Mouse (Mus musculus): ENCODE results near the gene Nectin3. TPM values are rescaled to one million over a fixed set of nuclear protein-coding genes. Genes with fewer than 3 reads are reported as not detected.

Gene Nectin3
- polyA plus RNA-seq, 1 experiment: 1.4 TPM

- H3K27ac ChIP-seq (ENCODE audit: control insufficient read depth, insufficient read depth, low read depth, low read length, poor library complexity): no peak overlapping the region
- H3K4me3 ChIP-seq (replicated peaks; ENCODE audit: control insufficient read depth, low read depth, low read length): no peak overlapping the region
- H3K4me1 ChIP-seq (ENCODE audit: control insufficient read depth, insufficient read depth, low read length): no peaks in the 10 kb centered on the region
- WGBS: 42% methylated on average over 3 of the region's 3 CpGs
- TF ChIP-seq CTCF (IDR thresholded peaks at IDR 0.05; ENCODE audit: control insufficient read depth, insufficient read depth, low read length): no peak
- TF ChIP-seq POLR2A (IDR thresholded peaks at IDR 0.05; ENCODE audit: borderline replicate concordance, control insufficient read depth, low read depth, low read length): no peak
Measured at GRCm38 (mm10) chr16:46487436-46488097, 10.8 kb downstream of the Nectin3 start.

GRCm38 (mm10) chr16:46477336-46477735 lies 21.0 kb downstream of the Nectin3 start:
- TF ChIP-seq CTCF (IDR thresholded peaks at IDR 0.05; ENCODE audit: control insufficient read depth, insufficient read depth, low read length): no peak
- no peak for TF ChIP-seq POLR2A (IDR thresholded peaks at IDR 0.05; ENCODE audit: borderline replicate concordance, control insufficient read depth, low read depth, low read length)
- Histone ChIP-seq H3K27ac (ENCODE audit: control insufficient read depth, insufficient read depth, low read depth, low read length, poor library complexity) (no peak overlapping the region), H3K4me1 (ENCODE audit: control insufficient read depth, insufficient read depth, low read length) (no peaks in the 10 kb centered on the region), H3K4me3 (replicated peaks; ENCODE audit: control insufficient read depth, low read depth, low read length) (no peak overlapping the region)
- WGBS: 81% methylated on average over 3 of the region's 3 CpGs

DNA sequence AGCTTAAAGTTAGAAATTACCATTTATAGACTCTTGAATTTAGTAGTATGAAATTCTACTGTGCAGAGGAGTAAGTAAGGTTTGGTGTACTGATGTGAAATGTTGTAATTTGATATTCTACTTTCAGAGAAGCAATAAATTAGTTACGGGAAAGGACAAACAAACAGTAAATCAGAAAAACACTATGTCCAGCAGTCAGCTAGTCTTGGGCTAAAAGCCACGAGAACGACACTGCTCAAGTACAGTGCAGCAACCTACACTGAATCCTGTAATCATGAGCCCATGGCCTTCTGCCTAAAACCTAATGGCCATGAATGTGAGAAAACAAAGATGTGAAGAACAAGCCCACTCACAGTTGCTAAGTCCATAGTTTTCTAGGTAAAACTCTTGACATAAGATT lies 46.9 kb downstream of the Nectin3 start:
- Histone ChIP-seq H3K4me1 (ENCODE audit: control insufficient read depth, insufficient read depth, low read length) (no peaks in the 10 kb centered on the region), H3K4me3 (replicated peaks; ENCODE audit: control insufficient read depth, low read depth, low read length) (no peak overlapping the region), H3K27ac (ENCODE audit: control insufficient read depth, insufficient read depth, low read depth, low read length, poor library complexity) (no peak overlapping the region)
- WGBS: 77% methylated on average over 3 of the region's 3 CpGs
- no peak for TF ChIP-seq CTCF (IDR thresholded peaks at IDR 0.05; ENCODE audit: control insufficient read depth, insufficient read depth, low read length)
- no peak for TF ChIP-seq POLR2A (IDR thresholded peaks at IDR 0.05; ENCODE audit: borderline replicate concordance, control insufficient read depth, low read depth, low read length)

DNA sequence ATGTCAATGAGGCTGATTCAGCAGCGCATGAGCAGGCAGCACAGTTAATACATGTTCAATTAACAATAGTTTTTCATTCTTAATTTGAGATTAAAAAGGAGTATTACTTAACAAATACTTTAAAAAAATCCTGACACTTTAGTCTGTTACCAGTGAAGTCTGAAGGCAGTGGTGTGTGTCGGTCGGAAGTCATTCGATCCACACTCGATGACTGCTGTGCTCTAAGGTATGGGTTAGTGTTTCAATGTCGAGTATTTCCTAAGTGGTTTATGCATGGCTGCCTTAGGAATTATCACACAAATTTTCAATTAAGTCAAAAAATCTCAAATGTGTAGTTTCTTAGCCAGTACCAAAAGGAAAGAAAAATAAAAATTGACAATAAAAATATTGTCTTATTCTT lies 49.3 kb downstream of the Nectin3 start:
- WGBS: 90% methylated on average over 6 of the region's 6 CpGs
- Histone ChIP-seq H3K4me1 (ENCODE audit: control insufficient read depth, insufficient read depth, low read length) (no peaks in the 10 kb centered on the region), H3K27ac (ENCODE audit: control insufficient read depth, insufficient read depth, low read depth, low read length, poor library complexity) (no peak overlapping the region), H3K4me3 (replicated peaks; ENCODE audit: control insufficient read depth, low read depth, low read length) (no peak overlapping the region)
- TF ChIP-seq POLR2A (IDR thresholded peaks at IDR 0.05; ENCODE audit: borderline replicate concordance, control insufficient read depth, low read depth, low read length) (no peak), CTCF (IDR thresholded peaks at IDR 0.05; ENCODE audit: control insufficient read depth, insufficient read depth, low read length) (no peak)

DNA sequence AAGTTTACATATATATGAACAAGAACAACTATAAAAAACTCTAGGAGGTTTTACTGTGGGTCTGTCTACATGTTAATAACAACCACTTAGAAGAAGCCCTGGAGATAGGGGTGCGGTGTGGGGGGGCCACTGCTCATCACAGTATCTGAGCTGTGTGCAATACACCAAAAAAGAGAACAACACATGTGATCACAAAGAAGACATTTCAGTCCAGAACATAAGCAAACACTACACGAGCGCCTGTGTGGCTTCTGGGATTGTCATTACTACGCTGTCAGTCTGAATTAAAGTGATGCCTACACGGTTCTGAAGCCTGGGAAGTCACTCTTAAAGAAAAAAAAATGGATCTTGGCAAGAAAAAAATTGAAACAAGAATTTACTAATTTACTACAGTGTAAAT lies 67.0 kb downstream of the Nectin3 start:
- Histone ChIP-seq H3K4me1 (ENCODE audit: control insufficient read depth, insufficient read depth, low read length) (no peaks in the 10 kb centered on the region), H3K4me3 (replicated peaks; ENCODE audit: control insufficient read depth, low read depth, low read length) (no peak overlapping the region), H3K27ac (ENCODE audit: control insufficient read depth, insufficient read depth, low read depth, low read length, poor library complexity) (no peak overlapping the region)
- TF ChIP-seq POLR2A (IDR thresholded peaks at IDR 0.05; ENCODE audit: borderline replicate concordance, control insufficient read depth, low read depth, low read length): no peak
- TF ChIP-seq CTCF (IDR thresholded peaks at IDR 0.05; ENCODE audit: control insufficient read depth, insufficient read depth, low read length): no peak
- WGBS: 75% methylated on average over 5 of the region's 5 CpGs

DNA sequence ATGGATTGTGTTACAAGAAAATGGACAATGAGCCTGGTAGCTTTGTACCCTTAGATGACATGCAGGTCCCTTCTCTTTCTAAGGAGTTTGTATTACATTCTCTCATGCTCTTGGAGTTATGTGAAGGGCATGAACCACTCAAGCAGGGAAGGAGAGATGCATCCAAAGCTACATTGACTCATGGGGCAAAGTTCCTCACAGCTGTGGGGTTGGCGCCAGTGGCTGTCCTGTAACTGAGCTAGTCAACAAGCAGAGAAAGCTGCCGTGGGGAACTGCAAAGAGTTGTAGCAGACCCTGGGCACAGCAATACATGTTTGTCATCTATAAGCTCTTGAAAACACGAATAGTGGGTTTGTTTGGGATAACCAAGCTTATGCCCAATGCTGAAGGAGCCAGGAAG lies 82.1 kb downstream of the Nectin3 start:
- Histone ChIP-seq H3K27ac (ENCODE audit: control insufficient read depth, insufficient read depth, low read depth, low read length, poor library complexity) (no peak overlapping the region), H3K4me3 (replicated peaks; ENCODE audit: control insufficient read depth, low read depth, low read length) (no peak overlapping the region), H3K4me1 (ENCODE audit: control insufficient read depth, insufficient read depth, low read length) (no peaks in the 10 kb centered on the region)
- WGBS: 72% methylated on average over 3 of the region's 3 CpGs
- TF ChIP-seq POLR2A (IDR thresholded peaks at IDR 0.05; ENCODE audit: borderline replicate concordance, control insufficient read depth, low read depth, low read length) (no peak), CTCF (IDR thresholded peaks at IDR 0.05; ENCODE audit: control insufficient read depth, insufficient read depth, low read length) (no peak)

GRCm38 (mm10) chr16:46410739-46411057 lies 87.6 kb downstream of the Nectin3 start:
- TF ChIP-seq POLR2A (IDR thresholded peaks at IDR 0.05; ENCODE audit: borderline replicate concordance, control insufficient read depth, low read depth, low read length) (no peak), CTCF (IDR thresholded peaks at IDR 0.05; ENCODE audit: control insufficient read depth, insufficient read depth, low read length) (no peak)
- no peak overlapping the region for H3K4me3 ChIP-seq (replicated peaks; ENCODE audit: control insufficient read depth, low read depth, low read length)
- WGBS: 86% methylated on average over 3 of the region's 3 CpGs
- H3K27ac ChIP-seq (ENCODE audit: control insufficient read depth, insufficient read depth, low read depth, low read length, poor library complexity): no peak overlapping the region
- no peaks in the 10 kb centered on the region for H3K4me1 ChIP-seq (ENCODE audit: control insufficient read depth, insufficient read depth, low read length)

DNA sequence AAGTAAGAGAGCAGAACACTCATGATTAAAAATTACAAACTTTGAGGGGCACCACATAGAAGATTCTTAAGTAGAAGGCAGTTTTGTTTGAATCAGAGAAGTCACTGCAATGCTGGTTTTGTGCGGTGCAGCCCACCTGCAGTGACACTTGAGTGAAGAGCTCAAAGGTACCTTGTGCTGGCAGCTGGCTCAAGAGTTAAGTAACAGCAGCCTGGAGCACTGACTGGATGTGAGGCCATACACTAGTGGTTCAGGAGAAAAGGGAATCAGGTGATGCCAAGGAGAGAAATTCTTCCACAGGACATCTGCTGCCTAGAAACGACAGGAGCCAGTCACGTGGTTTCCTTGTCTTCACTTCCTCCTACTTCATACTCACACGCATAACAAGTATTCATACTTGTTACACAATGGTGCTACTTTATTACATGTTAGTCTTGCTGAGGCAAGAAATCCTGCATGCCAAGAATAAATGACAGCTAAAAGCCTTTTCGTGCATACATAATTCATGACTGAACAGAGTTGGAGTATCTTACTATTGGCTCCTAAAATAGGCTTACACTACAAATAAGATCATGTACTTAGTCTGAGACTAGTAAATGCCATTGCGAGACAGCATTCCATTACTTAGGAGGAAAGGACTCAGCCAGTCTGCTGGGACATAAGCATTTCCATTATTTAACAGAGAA lies 88.1 kb downstream of the Nectin3 start:
- H3K27ac ChIP-seq (ENCODE audit: control insufficient read depth, insufficient read depth, low read depth, low read length, poor library complexity): no peak overlapping the region
- 51% methylated on average over 6 of the region's 6 CpGs for WGBS
- no peak overlapping the region for H3K4me3 ChIP-seq (replicated peaks; ENCODE audit: control insufficient read depth, low read depth, low read length)
- H3K4me1 ChIP-seq (ENCODE audit: control insufficient read depth, insufficient read depth, low read length): no peaks in the 10 kb centered on the region
- TF ChIP-seq CTCF (IDR thresholded peaks at IDR 0.05; ENCODE audit: control insufficient read depth, insufficient read depth, low read length) (no peak), POLR2A (IDR thresholded peaks at IDR 0.05; ENCODE audit: borderline replicate concordance, control insufficient read depth, low read depth, low read length) (no peak)

All from bone marrow, adult 2 months (tissue).